Mouse (Mus musculus): ENCODE data around the gene Gm10401. TPM values are rescaled to one million over a fixed set of nuclear protein-coding genes. Genes with fewer than 3 reads are reported as not detected.

The Gm10401 gene
- total RNA-seq, 2 experiments from 2014 or later, result not detected

Other genes with a start within 250 kb of the Gm10401 start
- not detected for gene 4930519G04Rik, start 244.6 kb downstream of the Gm10401 start, total RNA-seq (2021)
- not detected for gene Gm9936, start 239.6 kb downstream of the Gm10401 start, total RNA-seq (2021)
- 1 to 10 TPM; 5.1 to 5.3 TPM for gene Oasl2, start 201.4 kb downstream of the Gm10401 start, total RNA-seq (2021)
- under 1 TPM in 1 of 2 experiments, not detected in 1; 0.83 TPM for gene Oasl1, start 175.1 kb downstream of the Gm10401 start, total RNA-seq (2021)
- 10 to 100 TPM; 28.6 to 31.2 TPM for gene 2210016L21Rik, start 156.1 kb downstream of the Gm10401 start, total RNA-seq (2021)
- gene Hnf1a, start 127.2 kb downstream of the Gm10401 start, total RNA-seq (2021), result under 1 TPM in 1 of 2 experiments, not detected in 1; 0.10 TPM
- gene Sppl3, start 87.2 kb downstream of the Gm10401 start, total RNA-seq (2021), result 10 to 100 TPM; 40.6 to 42.5 TPM
- 100 to 1,000 TPM; 196 to 208 TPM for gene Acads, start 21.1 kb upstream of the Gm10401 start, total RNA-seq (2021)
- 10 to 100 TPM; 24.7 to 25.8 TPM for gene Unc119b, start 36.7 kb upstream of the Gm10401 start, total RNA-seq (2021)
- gene Mlec, start 59.9 kb upstream of the Gm10401 start, total RNA-seq (2021), result 10 to 100 TPM; 70.0 to 77.1 TPM
- gene Cabp1, start 96.1 kb upstream of the Gm10401 start, total RNA-seq (2021), result 1 to 10 TPM; 3.5 to 4.0 TPM
- 10 to 100 TPM; 27.6 to 29.8 TPM for gene Pop5, start 137.5 kb upstream of the Gm10401 start, total RNA-seq (2021)
- gene Rnf10, start 174.6 kb upstream of the Gm10401 start, total RNA-seq (2021), result 100 to 1,000 TPM; 389 to 391 TPM
- gene Coq5, start 181.4 kb upstream of the Gm10401 start, total RNA-seq (2021), result 100 to 1,000 TPM; 143 to 157 TPM
- gene Dynll1, start 202.7 kb upstream of the Gm10401 start, total RNA-seq (2021), result 100 to 1,000 TPM; 135 to 185 TPM
- gene Srsf9, start 228.9 kb upstream of the Gm10401 start, total RNA-seq (2021), result 10 to 100 TPM; 26.3 to 26.9 TPM
- gene Gatc, start 242.9 kb upstream of the Gm10401 start, total RNA-seq (2021), result 10 to 100 TPM; 16.0 to 17.0 TPM
- gene Triap1, start 242.9 kb upstream of the Gm10401 start, total RNA-seq (2021), result 10 to 100 TPM; 21.1 to 23.1 TPM

Measured in heart, postnatal 14 days (tissue).